Mouse (Mus musculus) bone marrow, adult 2 months (tissue): ENCODE measurements around the gene Prkra.

Experiments
- CTCF ChIP-seq: fragments of 200-500 bp; IDR thresholded peaks from 2 replicates; pipeline ENCODE4 v1.5.1; 2011; ENCODE audit warnings: low read length, control low read depth; ENCODE audit not compliant: control insufficient read depth, insufficient read depth
- POLR2A ChIP-seq: fragments of 200-500 bp; IDR thresholded peaks from 2 replicates; pipeline ENCODE4 v1.6.1; 2011; ENCODE audit warnings: low read depth, mild to moderate bottlenecking, control low read depth, low read length, borderline replicate concordance; ENCODE audit not compliant: control insufficient read depth

DNA sequence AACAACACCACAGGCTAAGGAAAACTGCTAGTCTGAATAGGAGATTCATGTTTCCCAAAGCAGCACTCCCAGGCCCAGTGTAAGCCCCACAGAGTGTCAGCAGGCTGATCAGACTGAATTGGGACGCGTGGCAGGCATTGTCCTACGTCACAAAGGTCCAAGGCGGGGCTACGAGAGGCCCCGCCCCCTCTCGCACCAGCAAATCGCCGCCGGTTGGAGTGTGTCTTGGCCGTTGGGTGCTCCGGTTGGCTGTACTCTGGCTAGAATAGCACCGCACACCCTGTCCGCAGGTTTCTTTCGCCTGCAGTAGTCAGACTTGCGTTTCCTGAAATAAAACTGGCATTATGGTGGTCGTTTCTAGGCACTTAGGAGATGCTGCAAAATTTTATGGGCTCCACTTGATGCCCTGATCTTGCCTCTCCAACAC is 25.2 kb upstream of the Prkra start, which contains the start of gene Fkbp7:
- no peak; the same call in 1 of the 2 replicates for TF ChIP-seq CTCF
- peak; percentile 72 for TF ChIP-seq POLR2A
